Mouse (Mus musculus) cerebellum, adult 2 months (tissue): Measurements from ENCODE around the gene Ppp1r14d.

ENCODE experiments used
- CTCF ChIP-seq: fragments of 200-500 bp; IDR thresholded peaks from 2 replicates; pipeline ENCODE4 v1.5.1; 2011; ENCODE audit warnings: low read depth, mild to moderate bottlenecking, control low read depth, low read length, moderate library complexity, borderline replicate concordance; ENCODE audit not compliant: insufficient read depth
- POLR2A ChIP-seq: fragments of 200-500 bp; IDR thresholded peaks from 2 replicates; pipeline ENCODE4 v1.6.1; 2011; ENCODE audit warnings: low read length, control low read depth, borderline replicate concordance; ENCODE audit not compliant: insufficient read depth

DNA sequence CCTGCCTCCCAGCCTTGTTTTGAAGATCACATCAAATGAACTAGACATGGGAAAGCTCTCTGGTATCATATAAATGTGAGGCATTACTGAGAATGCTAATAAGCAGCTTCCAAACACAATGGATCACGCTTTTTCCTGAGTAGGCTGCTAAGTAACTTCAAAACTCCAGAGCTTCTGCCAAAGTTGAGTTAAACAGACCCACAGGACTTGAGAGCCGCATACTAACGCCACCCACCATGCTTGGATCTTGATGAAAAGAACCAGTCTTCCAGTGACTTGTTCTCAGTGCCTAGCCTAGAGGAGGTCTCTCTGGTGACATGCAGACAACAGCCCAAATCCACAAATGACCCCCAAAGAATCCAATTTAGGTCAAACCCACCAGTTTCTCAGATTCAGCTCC, 30.8 kb downstream of the Ppp1r14d start:
- TF ChIP-seq CTCF = no peak
- no peak for TF ChIP-seq POLR2A
